Mouse (Mus musculus) B cell, adult (primary cell): Measurements from ENCODE around the gene Ccl12. TPM values are rescaled to one million over a fixed set of nuclear protein-coding genes. Genes with fewer than 3 reads are reported as not detected.

ENCODE experiments used
- total RNA-seq: library from RNA; stranded (reverse); gene quantifications from 4 replicates; pipeline ENCODE4 v1.2.4, GENCODE M21; 2023; ENCODE audit not compliant: inconsistent age

The Ccl12 gene
- total RNA-seq, result not detected in 4 replicates

DNA sequence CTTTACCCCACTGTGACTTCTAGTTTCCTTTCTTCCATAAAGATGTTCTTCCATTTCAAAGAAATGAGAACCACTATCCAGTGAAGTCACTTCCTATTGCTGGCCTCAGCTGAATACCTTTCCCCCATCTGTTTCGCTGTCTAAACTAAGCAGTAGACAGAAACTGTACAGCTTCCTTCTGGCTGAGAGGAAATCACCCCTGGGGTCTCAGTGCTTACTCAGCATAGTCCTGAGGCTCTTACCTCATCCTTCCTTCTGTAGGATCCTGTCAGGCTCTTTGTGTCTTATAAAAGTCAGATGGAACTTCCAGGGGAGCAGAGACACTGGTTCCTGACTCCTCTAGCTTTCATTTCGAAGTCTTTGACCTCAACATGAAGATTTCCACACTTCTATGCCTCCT lies at the start of gene Ccl12:
Ccl12 (plus strand) TSS at position 317 of the 400 bp plus-strand sequence.

DNA sequence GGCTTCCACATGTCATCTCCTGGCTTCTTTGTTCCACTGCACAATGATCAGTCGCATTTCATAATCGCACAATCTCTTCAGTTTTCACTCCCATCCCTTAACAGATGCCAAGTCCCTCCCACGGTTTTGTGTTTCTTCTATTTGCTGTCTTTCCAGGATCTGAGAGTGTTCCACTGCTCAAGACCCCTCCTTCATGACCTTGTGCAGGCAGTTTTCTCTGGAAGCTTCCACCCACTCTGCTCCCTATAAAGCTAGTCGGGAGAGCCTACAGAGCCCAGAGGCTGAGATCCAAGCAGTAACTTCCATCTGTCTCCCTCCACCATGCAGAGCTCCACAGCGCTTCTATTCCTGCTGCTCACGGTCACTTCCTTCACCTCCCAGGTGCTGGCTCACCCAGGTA lies 44.0 kb upstream of the Ccl12 start, which contains the start of gene Ccl11:
Ccl11 (plus strand) TSS at position 178 of the 400 bp plus-strand sequence.

DNA sequence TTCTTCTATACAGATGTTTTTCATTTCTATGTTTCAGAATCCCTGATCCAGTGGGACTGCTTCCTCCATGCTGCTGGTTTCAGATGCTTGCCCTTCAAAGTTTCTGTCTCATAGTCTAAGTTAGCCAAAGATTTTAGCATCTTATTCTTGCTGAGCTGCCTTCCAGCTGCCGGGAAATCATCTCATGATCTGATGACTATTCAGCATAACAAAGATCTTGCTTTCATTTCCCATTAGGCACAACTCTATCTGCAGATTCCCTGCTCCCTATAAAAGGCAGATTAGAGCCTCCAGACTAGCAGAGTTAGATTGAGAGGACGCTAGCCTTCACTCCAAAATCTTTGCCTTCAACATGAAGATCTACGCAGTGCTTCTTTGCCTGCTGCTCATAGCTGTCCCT lies 13.2 kb downstream of the Ccl12 start, which contains the start of gene Ccl8:
Ccl8 (plus strand) TSS at position 301 of the 400 bp plus-strand sequence.

Other genes starting within 250 kb of the Ccl12 start
- 0.18 TPM in 1 of 4 replicates, not detected in the others for gene 5530401A14Rik, start 241.2 kb upstream of the Ccl12 start, total RNA-seq
- gene Asic2, start 133.4 kb upstream of the Ccl12 start, total RNA-seq, result not detected in 4 replicates
- gene Ccl2, start 66.3 kb upstream of the Ccl12 start, total RNA-seq, result not detected in 4 replicates
- not detected in 4 replicates for gene Gm17268, start 63.3 kb upstream of the Ccl12 start, total RNA-seq
- gene Ccl7, start 56.1 kb upstream of the Ccl12 start, total RNA-seq, result not detected in 4 replicates
- gene Ccl11, start 44.0 kb upstream of the Ccl12 start, total RNA-seq, result not detected in 4 replicates
- not detected in 4 replicates for gene Ccl8, start 13.3 kb downstream of the Ccl12 start, total RNA-seq
- gene Ccl1, start 203.8 kb downstream of the Ccl12 start, total RNA-seq, result not detected in 4 replicates